Mouse (Mus musculus): Measurements from ENCODE around the gene Tmem86a. TPM values are rescaled to one million over a fixed set of nuclear protein-coding genes. Genes with fewer than 3 reads are reported as not detected.

Gene Tmem86a
- polyA plus RNA-seq (2012; rRNA removed) = 51.3 and 66.5 TPM in 2 replicates

DNA sequence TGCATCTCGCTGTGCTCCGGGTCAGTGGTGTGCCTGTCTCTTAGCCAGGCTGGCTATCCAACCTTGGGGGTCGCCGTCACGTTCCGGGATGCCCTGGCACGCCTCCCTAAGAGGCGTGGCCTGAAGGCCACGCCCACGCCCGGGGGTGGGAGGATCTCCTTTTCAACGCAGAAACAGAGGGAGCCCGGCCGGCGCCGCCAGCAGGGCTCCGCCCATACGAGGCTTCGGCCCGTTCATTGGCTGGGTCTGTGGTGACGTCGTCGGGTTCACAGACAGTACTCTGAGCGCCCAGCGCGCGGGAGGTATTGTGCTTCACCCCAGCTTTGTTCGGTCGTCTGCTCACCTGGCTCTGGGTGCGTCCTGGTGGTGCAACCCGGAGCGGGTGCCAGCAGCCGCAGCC, at the start of gene Tmem86a:
Tmem86a (plus strand) TSS at position 236 of the 400 bp plus-strand sequence.
- Histone ChIP-seq H3K4me1 (replicated peaks; ENCODE audit: control insufficient read depth, insufficient read depth, low read length) (peaks cover 9% of the 10 kb centered on the region), H3K36me3 (ENCODE audit: control insufficient read depth, insufficient read depth, low read length) (no peaks in the 10 kb centered on the region), H3K27me3 (ENCODE audit: control insufficient read depth, insufficient read depth, low read length) (no peaks in the 10 kb centered on the region), H3K27ac (ENCODE audit: control insufficient read depth, insufficient read depth, low read length) (peak within 1 kb of the TSS; percentile 57), H3K4me3 (ENCODE audit: control insufficient read depth, insufficient read depth, low read length) (peak within 1 kb of the TSS; percentile 58)
- DNase-seq = peak; percentile 98
- under 1% methylated on average over 33 of the region's 33 CpGs for WGBS
- peak; percentile 67; the same call in 1 of the 2 replicates for TF ChIP-seq POLR2A (IDR thresholded peaks at IDR 0.05; ENCODE audit: control insufficient read depth, extremely low read depth, insufficient read depth, low read length, poor library complexity)
- no peak for TF ChIP-seq CTCF (IDR thresholded peaks at IDR 0.05; ENCODE audit: borderline replicate concordance, control insufficient read depth, extremely low read depth, insufficient read depth, low read length, poor library complexity)

GRCm38 (mm10) chr7:47000644-47000983, 49.8 kb upstream of the Tmem86a start:
- Histone ChIP-seq H3K4me1 (replicated peaks; ENCODE audit: control insufficient read depth, insufficient read depth, low read length) (no peaks in the 10 kb centered on the region), H3K36me3 (ENCODE audit: control insufficient read depth, insufficient read depth, low read length) (peaks cover 31% of the 10 kb centered on the region), H3K27me3 (ENCODE audit: control insufficient read depth, insufficient read depth, low read length) (no peaks in the 10 kb centered on the region), H3K27ac (ENCODE audit: control insufficient read depth, insufficient read depth, low read length) (no peak overlapping the region), H3K4me3 (ENCODE audit: control insufficient read depth, insufficient read depth, low read length) (no peak overlapping the region)
- DNase-seq = no peak
- TF ChIP-seq POLR2A (IDR thresholded peaks at IDR 0.05; ENCODE audit: control insufficient read depth, extremely low read depth, insufficient read depth, low read length, poor library complexity) = no peak
- TF ChIP-seq CTCF (IDR thresholded peaks at IDR 0.05; ENCODE audit: borderline replicate concordance, control insufficient read depth, extremely low read depth, insufficient read depth, low read length, poor library complexity) = no peak
- 93% methylated on average over 3 of the region's 3 CpGs for WGBS

DNA sequence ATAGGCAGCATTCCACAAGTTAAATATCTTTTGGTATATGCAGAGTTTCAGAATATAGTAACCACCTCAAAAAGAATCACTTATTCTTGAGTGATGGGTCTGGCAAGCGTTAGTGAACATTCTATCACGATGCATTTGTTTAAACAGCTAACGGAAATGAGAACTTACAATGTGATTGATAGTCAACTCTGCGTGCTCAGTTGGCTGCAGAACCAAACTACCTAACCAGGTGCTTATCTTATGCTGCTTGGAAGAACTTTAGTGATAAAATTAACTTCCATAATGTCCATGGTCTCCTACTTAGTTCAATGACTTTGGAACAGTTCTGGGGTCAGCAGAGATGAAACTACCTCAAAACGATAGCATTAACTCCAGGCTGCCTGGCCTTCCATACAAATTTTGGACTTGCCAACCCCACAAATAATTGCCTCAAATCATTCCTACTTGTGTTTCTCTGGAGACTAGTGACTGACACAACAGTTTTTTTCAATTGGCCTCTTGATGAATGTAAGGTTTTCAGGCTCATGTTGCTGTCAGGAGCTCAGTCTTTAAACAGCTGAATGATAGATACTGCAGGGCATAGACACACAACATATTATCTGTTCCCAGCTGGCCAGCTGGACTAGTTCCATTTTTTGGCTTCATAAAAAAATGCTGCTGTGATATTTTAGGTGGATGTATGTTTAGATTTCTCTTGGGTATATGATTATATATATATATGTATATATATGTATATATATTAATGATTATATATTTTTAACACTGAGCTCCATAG, 49.1 kb upstream of the Tmem86a start:
- Histone ChIP-seq H3K36me3 (ENCODE audit: control insufficient read depth, insufficient read depth, low read length) (peaks cover 31% of the 10 kb centered on the region), H3K27me3 (ENCODE audit: control insufficient read depth, insufficient read depth, low read length) (no peaks in the 10 kb centered on the region), H3K4me3 (ENCODE audit: control insufficient read depth, insufficient read depth, low read length) (no peak overlapping the region), H3K4me1 (replicated peaks; ENCODE audit: control insufficient read depth, insufficient read depth, low read length) (no peaks in the 10 kb centered on the region), H3K27ac (ENCODE audit: control insufficient read depth, insufficient read depth, low read length) (no peak overlapping the region)
- DNase-seq = no peak
- WGBS = 90% methylated on average over 5 of the region's 5 CpGs
- no peak for TF ChIP-seq POLR2A (IDR thresholded peaks at IDR 0.05; ENCODE audit: control insufficient read depth, extremely low read depth, insufficient read depth, low read length, poor library complexity)

GRCm38 (mm10) chr7:47001900-47002275, 48.5 kb upstream of the Tmem86a start:
- TF ChIP-seq CTCF (IDR thresholded peaks at IDR 0.05; ENCODE audit: borderline replicate concordance, control insufficient read depth, extremely low read depth, insufficient read depth, low read length, poor library complexity) (no peak), POLR2A (IDR thresholded peaks at IDR 0.05; ENCODE audit: control insufficient read depth, extremely low read depth, insufficient read depth, low read length, poor library complexity) (no peak)
- 93% methylated on average over 4 of the region's 4 CpGs for WGBS
- H3K4me3 ChIP-seq (ENCODE audit: control insufficient read depth, insufficient read depth, low read length) = no peak overlapping the region
- H3K27me3 ChIP-seq (ENCODE audit: control insufficient read depth, insufficient read depth, low read length) = no peaks in the 10 kb centered on the region
- peaks cover 26% of the 10 kb centered on the region for H3K36me3 ChIP-seq (ENCODE audit: control insufficient read depth, insufficient read depth, low read length)
- H3K4me1 ChIP-seq (replicated peaks; ENCODE audit: control insufficient read depth, insufficient read depth, low read length) = no peaks in the 10 kb centered on the region
- no peak overlapping the region for H3K27ac ChIP-seq (ENCODE audit: control insufficient read depth, insufficient read depth, low read length)
- no peak for DNase-seq

- Histone ChIP-seq H3K4me1 (replicated peaks; ENCODE audit: control insufficient read depth, insufficient read depth, low read length) (peaks cover 3% of the 10 kb centered on the region), H3K27me3 (ENCODE audit: control insufficient read depth, insufficient read depth, low read length) (no peaks in the 10 kb centered on the region), H3K4me3 (ENCODE audit: control insufficient read depth, insufficient read depth, low read length) (no peak overlapping the region), H3K36me3 (ENCODE audit: control insufficient read depth, insufficient read depth, low read length) (peaks cover 9% of the 10 kb centered on the region), H3K27ac (ENCODE audit: control insufficient read depth, insufficient read depth, low read length) (no peak overlapping the region)
- no peak for TF ChIP-seq POLR2A (IDR thresholded peaks at IDR 0.05; ENCODE audit: control insufficient read depth, extremely low read depth, insufficient read depth, low read length, poor library complexity)
- WGBS = 94% methylated on average over 3 of the region's 3 CpGs
- DNase-seq = no peak
These were observed 46.8 kb upstream of the Tmem86a start for GRCm38 (mm10) chr7:47003411-47004115.

DNA sequence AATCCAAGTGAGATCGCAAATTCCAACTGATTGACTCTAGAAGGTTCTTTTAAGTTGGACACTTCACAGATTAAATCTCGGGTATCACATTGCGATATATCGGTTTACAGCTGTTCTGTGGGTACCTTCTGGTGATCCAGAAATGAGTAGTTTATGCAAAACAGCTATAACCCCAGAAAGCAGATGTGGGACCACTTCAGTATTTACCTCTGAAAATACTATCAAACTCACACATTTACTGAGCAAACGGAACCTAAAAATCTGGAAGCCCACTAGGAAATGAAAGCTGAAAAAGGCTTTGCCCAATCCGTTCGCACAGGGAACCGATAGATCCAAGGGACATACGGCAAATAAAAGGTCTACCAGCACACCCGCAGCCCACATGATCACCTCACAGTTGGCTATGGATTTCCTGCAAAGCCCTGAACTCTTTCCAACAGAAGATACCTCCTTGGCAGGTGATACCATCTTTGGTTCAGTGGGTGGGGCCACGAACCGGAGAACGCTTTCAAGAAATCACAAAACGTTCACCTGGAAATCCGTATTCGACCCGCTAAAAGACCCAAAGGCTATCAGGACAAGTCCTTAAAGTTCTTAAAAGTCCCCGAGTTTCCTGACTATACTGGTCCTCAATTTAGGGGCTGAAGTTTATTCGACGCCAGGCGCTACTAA, 43.2 kb upstream of the Tmem86a start:
- H3K4me1 ChIP-seq (replicated peaks; ENCODE audit: control insufficient read depth, insufficient read depth, low read length) = peaks cover 7% of the 10 kb centered on the region
- peak overlapping the region; percentile 77 for H3K4me3 ChIP-seq (ENCODE audit: control insufficient read depth, insufficient read depth, low read length)
- no peak for TF ChIP-seq CTCF (IDR thresholded peaks at IDR 0.05; ENCODE audit: borderline replicate concordance, control insufficient read depth, extremely low read depth, insufficient read depth, low read length, poor library complexity)
- no peak for TF ChIP-seq POLR2A (IDR thresholded peaks at IDR 0.05; ENCODE audit: control insufficient read depth, extremely low read depth, insufficient read depth, low read length, poor library complexity)
- H3K27me3 ChIP-seq (ENCODE audit: control insufficient read depth, insufficient read depth, low read length) = no peaks in the 10 kb centered on the region
- H3K36me3 ChIP-seq (ENCODE audit: control insufficient read depth, insufficient read depth, low read length) = no peaks in the 10 kb centered on the region
- no peak for DNase-seq
- peak overlapping the region; percentile 80 for H3K27ac ChIP-seq (ENCODE audit: control insufficient read depth, insufficient read depth, low read length)
- 8% methylated on average over 21 of the region's 21 CpGs for WGBS
